Mouse (Mus musculus) left cerebral cortex, adult 8-10 months (tissue): ENCODE data around the gene D13Ertd608e. TPM values are rescaled to one million over a fixed set of nuclear protein-coding genes. Genes with fewer than 3 reads are reported as not detected.
"Not testable (repeated sequence)": the region's sequence is repeated elsewhere in the genome, so short reads cannot be mapped to it uniquely, and the experiment has no call there.

Experiments used
- DNase-seq, 2 experiments: peaks; one replicate each; pipeline ENCODE4 v3.0.0; 2022; ENCODE audit warnings: low spot score in 2 of 2
- total RNA-seq, 4 experiments: library from RNA; stranded (reverse); gene quantifications; 2 replicates each; pipeline ENCODE4 v1.2.4; 2022

The D13Ertd608e gene
- total RNA-seq = under 1 TPM in 1 of 4 experiments, not detected in 3; 0.93 TPM

GRCm38 (mm10) chr13:119835320-119836056 is at the start of gene D13Ertd608e:
D13Ertd608e (plus strand) TSS chr13:119836006.
- DNase-seq = peak in 1 of 2 experiments; percentile 5

GRCm38 (mm10) chr13:119789851-119790717 is 45.7 kb upstream of the D13Ertd608e start:
- peak; percentile 40 to 47 for DNase-seq

GRCm38 (mm10) chr13:119790761-119791579 is 44.8 kb upstream of the D13Ertd608e start, which contains the start of gene Zfp131:
Zfp131 (minus strand) TSS chr13:119790889.
- peak; percentile 66 to 93 for DNase-seq

- no peak for DNase-seq
Observed at GRCm38 (mm10) chr13:119791580-119792135, 44.1 kb upstream of the D13Ertd608e start.

GRCm38 (mm10) chr13:119792791-119793404 is 42.9 kb upstream of the D13Ertd608e start:
- DNase-seq = no peak

GRCm38 (mm10) chr13:119797656-119798055 is 38.1 kb upstream of the D13Ertd608e start:
- no peak for DNase-seq

- no peak for DNase-seq
Observed at GRCm38 (mm10) chr13:119808937-119809336, 26.9 kb upstream of the D13Ertd608e start.

GRCm38 (mm10) chr13:119810031-119810430 is 25.8 kb upstream of the D13Ertd608e start:
- no peak for DNase-seq

- DNase-seq = no peak
Observed at GRCm38 (mm10) chr13:119816798-119817197, 19.0 kb upstream of the D13Ertd608e start.

- no peak for DNase-seq
Observed at GRCm38 (mm10) chr13:119817579-119818206, 18.1 kb upstream of the D13Ertd608e start.

- not testable (repeated sequence) for DNase-seq
Observed at GRCm38 (mm10) chr13:119830116-119830515, 5.7 kb upstream of the D13Ertd608e start, which contains the start of gene AF067063. AF067063 (minus strand) TSS chr13:119830216.

GRCm38 (mm10) chr13:119836324-119836811 is 562 bp downstream of the D13Ertd608e start:
- DNase-seq = peak in 1 of 2 experiments; percentile 3

GRCm38 (mm10) chr13:119837719-119838337 is 2.0 kb downstream of the D13Ertd608e start:
- DNase-seq = peak in 1 of 2 experiments; percentile 3

- not testable (repeated sequence) for DNase-seq
Observed at GRCm38 (mm10) chr13:119839982-119840381, 4.2 kb downstream of the D13Ertd608e start.

GRCm38 (mm10) chr13:119862399-119862798 is 26.6 kb downstream of the D13Ertd608e start:
- not testable (repeated sequence) for DNase-seq

- not testable (repeated sequence) for DNase-seq
Observed at GRCm38 (mm10) chr13:119864395-119864999, 28.7 kb downstream of the D13Ertd608e start.

- not testable (repeated sequence) for DNase-seq
Observed at GRCm38 (mm10) chr13:119886896-119887295, 51.1 kb downstream of the D13Ertd608e start.

GRCm38 (mm10) chr13:119894685-119895084 is 58.9 kb downstream of the D13Ertd608e start, which contains the start of gene Tcstv1:
Tcstv1 (minus strand) TSS chr13:119894785.
- not testable (repeated sequence) for DNase-seq
